Mouse (Mus musculus) adrenal gland, postnatal 14 days (tissue): ENCODE data around the gene Fgf14. TPM values are rescaled to one million over a fixed set of nuclear protein-coding genes. Genes with fewer than 3 reads are reported as not detected.
"Not testable (repeated sequence)": the region's sequence is repeated elsewhere in the genome, so short reads cannot be mapped to it uniquely, and the experiment has no call there.

ENCODE experiments used
- DNase-seq: peaks from one replicate; pipeline ENCODE4 v3.0.0; 2021; ENCODE audit warnings: mixed read lengths
- total RNA-seq: library from RNA; stranded (reverse); gene quantifications from 2 replicates; pipeline ENCODE4 v1.2.3, GENCODE M21; 2021

The Fgf14 gene
- total RNA-seq, 1 experiment from 2014 or later: 0.85 TPM

GRCm38 (mm10) chr14:124485261-124485660 is 191.7 kb downstream of the Fgf14 start:
- no peak for DNase-seq

DNA sequence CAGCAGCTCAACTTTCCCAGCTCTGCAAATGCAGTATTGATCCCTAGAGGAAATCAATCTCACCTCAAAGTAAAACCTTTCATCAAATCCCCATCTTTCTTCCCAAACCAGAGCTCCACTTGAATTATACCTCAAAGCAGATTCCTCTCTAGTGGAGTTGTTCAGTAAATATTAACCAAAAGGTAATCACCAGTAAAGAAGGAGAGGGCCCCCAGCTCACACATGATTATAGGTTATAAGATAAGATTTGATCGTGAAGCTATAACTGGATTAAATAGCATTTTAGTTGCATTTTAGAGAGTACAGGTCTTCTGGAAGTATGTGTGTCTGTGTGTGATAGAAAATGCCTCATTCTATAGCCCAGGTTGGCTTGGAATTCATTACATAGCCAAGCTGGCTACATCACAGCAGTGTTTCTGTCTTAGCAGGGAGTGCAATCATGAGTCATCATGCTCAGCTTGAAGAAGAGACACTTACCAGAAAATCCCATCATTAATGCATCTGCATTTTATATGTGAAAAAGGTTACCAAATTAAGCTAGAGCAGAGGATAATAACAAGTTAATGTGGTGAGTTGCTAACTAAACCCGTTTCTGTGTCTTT is 202.8 kb downstream of the Fgf14 start:
- no peak for DNase-seq

DNA sequence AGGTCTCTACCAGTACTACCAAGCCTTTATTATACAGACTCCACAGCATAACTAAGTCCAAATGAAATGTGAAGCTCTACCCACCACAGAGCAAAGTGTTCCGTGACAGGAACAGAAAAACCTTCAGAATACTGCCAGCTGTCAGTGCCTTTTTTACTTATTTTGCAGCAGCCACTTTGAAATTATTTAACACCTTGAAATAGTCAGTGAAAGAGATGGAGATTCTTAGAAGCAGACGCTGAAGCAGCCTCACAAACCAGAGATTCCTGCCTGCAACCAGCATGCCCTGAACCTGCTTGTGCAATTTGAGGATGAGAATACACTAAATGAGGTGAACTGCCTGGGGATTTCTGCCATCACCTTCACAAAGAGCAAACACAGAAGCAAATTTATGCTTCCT is 206.0 kb downstream of the Fgf14 start:
- no peak for DNase-seq

- DNase-seq: no peak
Observed at GRCm38 (mm10) chr14:124455120-124455519, 221.8 kb downstream of the Fgf14 start.

DNA sequence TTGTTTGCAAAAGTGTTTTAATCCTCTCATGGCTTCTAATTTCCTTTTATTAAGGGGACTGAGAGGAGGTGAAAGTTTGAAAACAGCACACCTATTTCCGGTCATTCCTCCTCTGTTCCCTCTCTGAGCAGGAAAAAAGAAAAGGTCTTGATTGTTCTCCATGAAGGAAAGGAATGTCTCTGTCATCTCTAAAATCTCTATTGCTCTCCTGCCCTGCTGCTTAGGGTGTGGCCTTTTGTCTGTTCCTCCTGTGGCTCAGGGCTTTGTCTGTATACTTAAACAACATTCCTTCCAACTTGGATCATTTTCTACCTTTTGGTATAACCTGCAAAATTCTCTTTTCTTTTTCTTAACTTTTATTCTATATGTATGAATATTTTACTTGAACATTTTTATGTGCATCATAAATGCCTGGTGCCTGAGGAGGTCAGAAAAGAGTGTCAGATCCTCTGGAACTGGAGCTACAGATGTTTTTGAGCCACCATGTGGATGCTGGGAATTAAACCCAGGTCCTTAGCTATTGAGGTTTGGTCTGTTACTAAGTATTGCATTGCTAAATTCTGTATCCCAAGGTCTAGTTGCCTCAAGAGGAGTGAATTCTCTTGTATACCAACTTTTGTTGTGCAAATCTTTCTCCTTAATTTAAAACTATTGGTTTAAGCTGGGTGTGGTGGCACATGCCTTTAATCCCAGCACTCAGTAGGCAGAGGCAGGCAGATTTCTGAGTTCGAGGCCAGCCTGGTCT is 230.7 kb downstream of the Fgf14 start:
- no peak for DNase-seq

DNA sequence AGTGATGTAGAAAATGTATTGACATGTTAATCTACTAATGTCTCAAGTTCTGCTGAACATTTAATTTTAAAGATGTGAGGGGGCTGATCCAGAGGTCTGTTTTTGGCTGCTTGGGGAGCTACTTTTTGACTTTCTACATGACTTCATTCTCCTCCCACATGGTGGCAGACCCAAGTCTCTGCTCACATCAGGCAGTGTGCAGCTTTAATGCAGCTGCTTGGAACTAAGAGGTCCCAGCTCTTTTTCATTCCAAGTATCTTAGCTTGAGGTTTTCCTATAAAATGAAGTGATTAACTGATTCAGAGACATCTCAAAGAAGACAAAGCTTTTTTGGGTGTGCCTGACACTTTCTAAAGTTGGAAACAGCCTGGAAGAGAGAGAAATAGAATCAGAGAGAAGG is 232.1 kb downstream of the Fgf14 start:
- no peak for DNase-seq

- not testable (repeated sequence) for DNase-seq
Observed at GRCm38 (mm10) chr14:124439298-124439697, 237.6 kb downstream of the Fgf14 start.

DNA sequence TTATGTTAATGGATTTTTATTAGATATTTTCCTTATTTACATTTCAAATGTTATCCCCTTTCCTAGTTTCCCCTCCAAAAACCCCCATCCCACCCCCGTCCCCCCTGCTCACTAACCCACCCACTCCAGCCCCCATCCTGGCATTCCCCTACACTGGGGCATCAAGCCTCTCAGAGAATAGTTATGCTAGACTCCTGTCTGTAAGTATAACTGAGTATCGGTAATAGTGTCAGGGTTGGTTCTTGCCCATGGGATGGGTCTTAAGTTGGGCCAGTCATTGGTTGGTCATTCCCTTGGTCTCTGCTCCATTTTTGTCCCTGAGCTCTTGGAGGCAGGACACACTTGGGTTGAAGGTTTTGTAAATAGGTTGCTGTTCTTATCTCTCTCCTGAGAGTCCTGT is 265.0 kb downstream of the Fgf14 start:
- DNase-seq: no peak

DNA sequence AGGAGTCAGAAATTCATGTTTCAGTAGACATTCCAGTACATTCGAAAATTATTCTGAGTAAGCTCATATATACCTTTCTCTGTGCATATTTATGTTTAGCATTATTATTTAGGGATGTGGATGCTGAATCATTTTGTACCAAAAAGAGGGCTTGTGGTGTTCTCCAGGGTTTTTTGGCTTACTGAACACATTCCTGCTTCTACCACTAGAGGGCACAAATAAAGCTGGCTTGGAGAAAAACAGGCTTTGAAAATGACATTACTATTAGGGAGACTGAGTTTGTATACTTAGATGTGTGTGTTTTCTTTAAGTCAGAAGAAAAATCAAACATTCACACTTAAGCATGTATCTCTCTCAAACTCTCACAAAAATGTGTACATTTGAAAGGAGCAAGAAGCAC is 266.0 kb downstream of the Fgf14 start:
- DNase-seq: no peak

GRCm38 (mm10) chr14:124328391-124328790 is 348.5 kb downstream of the Fgf14 start:
- DNase-seq: peak; percentile 21

- no peak for DNase-seq
Observed at GRCm38 (mm10) chr14:124319017-124319718, 357.8 kb downstream of the Fgf14 start.

DNA sequence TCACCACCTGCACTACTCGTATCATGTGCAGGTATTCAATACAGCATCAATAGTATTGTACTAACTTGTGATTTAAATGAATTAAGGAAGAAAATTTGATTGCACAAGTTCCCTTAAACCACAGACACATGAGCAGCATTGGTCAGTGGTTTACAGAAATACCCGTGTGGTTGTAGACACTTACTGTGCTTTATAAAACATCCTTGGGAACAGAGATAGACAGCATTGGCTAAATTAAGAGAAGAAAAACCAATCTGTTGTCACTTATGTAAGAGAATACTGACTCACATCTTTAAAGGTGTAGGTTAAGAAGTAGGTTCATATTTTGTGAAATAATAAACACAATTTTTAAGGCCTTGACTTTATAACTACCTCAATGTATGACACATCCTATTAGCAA is 361.4 kb downstream of the Fgf14 start:
- no peak for DNase-seq

GRCm38 (mm10) chr14:124287027-124287426 is 389.9 kb downstream of the Fgf14 start:
- DNase-seq: no peak

GRCm38 (mm10) chr14:124278384-124278944 is 398.5 kb downstream of the Fgf14 start:
- DNase-seq: no peak

DNA sequence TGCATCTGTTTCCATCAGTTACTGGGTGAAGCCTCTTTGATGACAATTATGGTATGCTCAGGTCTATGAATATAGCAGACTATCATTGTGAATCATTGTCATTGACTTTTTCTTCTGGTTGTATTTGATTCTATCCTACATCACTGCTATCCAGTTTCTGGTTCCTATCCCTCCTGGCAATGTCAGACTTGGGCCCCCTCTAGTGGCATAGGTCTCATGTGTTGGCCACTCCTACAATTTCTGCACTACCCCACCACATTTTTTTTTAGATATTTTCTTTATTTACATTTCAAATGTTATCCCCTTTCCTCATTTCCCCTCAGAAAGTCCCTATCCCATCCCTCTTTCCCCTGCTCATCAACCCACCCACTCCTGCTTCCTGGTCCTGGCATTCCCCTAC is 409.9 kb downstream of the Fgf14 start:
- peak; percentile 5 for DNase-seq

DNA sequence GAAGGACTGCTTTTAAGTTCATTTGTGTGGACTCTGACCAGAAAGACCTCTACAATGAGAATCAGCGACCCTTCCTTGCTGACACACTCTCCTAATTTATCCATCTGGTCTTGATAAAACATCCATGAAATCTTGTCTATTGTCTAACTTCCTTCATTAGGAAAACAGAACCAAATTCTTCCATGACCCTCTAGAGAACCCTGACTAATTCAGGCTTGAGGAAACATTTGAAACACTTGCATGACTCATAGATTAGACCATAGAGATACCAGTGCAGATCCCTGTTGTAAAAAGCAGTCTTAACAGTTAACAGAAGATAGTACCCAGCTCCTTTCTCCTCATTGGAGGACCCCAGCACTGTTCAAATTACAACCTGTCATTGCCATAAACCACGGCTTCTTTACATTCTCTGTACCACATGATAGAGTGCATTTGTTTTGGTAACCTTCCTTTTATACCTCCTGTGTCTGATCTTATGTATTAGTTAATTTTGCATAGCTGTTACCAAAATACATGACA is 412.3 kb downstream of the Fgf14 start:
- no peak for DNase-seq

GRCm38 (mm10) chr14:124263199-124263598 is 413.7 kb downstream of the Fgf14 start:
- no peak for DNase-seq

DNA sequence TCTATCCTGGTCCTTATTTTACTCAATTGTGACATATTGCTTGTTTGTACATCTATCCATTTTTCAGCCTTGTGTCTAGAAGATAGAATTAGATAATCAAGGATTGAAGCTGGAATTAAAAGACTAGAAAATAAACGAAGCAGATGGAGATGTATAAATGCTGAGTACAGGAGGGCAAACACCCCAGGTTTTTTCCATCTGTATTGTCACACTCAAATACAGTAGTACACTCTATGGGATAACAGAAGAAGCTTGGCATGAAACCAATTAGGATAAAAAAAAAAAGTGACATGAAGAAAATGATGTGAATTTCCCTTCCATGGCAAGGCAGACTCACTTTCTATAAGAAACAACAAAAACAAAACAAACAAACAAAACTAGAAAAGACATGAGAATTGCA is 429.4 kb downstream of the Fgf14 start:
- no peak for DNase-seq

DNA sequence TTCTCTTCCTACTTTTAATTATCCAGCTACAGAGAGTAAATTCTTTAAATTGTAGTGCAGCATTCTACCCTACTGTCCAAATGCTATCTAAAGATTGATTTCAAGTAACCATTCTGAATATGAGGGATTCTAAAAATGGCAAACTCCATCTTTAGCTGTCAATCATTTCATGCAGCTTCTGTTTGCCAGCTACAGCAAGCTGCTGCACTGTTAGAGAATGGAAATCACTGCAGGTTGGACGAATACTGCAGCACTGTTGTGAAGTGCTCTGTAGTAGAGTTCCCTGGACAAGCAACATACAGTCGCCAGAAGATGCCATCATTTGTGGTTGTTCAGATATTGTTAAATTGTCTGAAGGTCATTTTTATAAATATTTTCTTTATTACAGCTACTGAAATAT is 453.5 kb downstream of the Fgf14 start:
- no peak for DNase-seq

- no peak for DNase-seq
Observed at GRCm38 (mm10) chr14:124222447-124222846, 454.5 kb downstream of the Fgf14 start.

- DNase-seq: peak; percentile 5
Observed at GRCm38 (mm10) chr14:124220979-124221378, 455.9 kb downstream of the Fgf14 start.

DNA sequence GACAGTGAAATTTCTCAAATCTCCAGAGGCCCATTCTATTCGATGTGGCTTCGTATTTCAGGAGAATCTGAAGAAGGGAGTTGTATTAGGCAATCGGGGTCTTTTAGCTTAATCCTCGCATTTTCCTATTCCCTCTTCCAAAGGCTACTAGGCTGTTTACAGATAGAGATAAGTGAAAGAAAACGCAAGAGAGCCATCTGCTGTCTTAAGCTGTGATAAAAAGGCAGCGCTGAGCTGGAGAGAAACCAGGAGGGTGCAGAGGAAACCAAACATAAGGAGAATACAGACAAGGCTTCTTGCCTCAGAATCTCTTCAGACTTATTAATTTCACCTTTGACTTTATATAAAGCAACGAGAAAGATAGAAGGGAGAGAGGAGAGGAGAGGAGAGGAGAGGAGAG is 481.1 kb downstream of the Fgf14 start:
- no peak for DNase-seq

DNA sequence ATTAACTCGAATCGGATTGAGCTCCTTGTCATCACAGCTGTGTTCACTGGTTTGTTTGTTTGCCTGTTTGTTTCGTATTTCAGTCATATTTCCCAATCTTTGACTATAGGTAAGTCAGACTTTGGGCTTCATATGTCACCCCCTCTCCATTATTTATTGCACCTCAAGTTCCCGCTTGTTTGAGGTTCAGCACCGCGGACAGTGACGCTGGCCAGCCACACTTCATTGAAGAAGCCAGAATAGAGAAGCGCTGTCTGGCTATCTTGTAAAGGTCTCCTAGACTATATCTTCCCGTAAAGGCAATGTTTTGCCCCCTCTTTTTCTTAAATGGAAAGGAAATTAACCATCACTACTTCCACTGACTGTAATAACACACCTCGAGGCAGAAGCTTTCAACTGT is 481.6 kb downstream of the Fgf14 start:
- DNase-seq: no peak
